Mouse (Mus musculus): ENCODE measurements around the gene Exd2. TPM values are rescaled to one million over a fixed set of nuclear protein-coding genes. Genes with fewer than 3 reads are reported as not detected.
"Not testable (repeated sequence)": the region's sequence is repeated elsewhere in the genome, so short reads cannot be mapped to it uniquely, and the experiment has no call there.

Exd2 gene
- polyA plus RNA-seq, 1 experiment from 2014 or later = 66.4 TPM

DNA sequence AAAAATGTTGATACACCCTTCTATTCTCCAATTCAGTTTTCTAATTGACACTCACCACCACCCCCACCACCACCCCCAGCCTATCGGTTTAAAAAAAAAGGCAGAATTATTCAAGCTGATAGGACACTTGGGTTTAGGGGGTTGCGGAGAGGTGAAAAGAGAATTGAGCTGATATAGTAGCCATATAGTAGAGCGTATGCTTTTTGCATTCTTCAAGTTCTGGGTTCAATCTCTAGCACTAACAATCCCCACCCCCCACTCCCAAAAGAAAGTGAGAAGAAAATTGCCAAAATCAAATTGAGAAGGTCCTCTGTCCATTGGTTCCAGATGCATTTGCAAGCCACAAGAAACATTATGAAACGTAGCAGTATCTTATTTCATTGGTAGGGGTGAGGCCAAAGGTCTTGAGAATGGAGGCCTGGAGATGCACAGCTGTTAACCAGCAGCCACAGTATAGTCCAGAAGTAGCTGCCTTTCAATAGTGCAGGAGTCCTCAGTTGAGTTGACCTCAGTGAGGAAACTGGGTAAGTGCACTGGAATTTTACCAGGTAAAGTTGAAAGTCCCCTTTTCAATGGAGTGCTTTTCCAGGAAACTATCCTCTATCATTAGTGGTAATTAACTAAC lies 25.7 kb upstream of the Exd2 start:
- ATAC-seq = peak; percentile 17; the same call in 1 of the 2 replicates
- no peaks in the 10 kb centered on the region for H3K27me3 ChIP-seq (ENCODE audit: control insufficient read depth, insufficient read depth, low read depth, low read length)
- no peaks in the 10 kb centered on the region for H3K36me3 ChIP-seq (ENCODE audit: control insufficient read depth, insufficient read depth, low read length)
- H3K9ac ChIP-seq (ENCODE audit: low read depth, low read length) = peak overlapping the region; percentile 95
- H3K9me3 ChIP-seq (replicated peaks; ENCODE audit: control insufficient read depth, low read length, poor library complexity, severe bottlenecking) = no peaks in the 10 kb centered on the region
- H3K4me2 ChIP-seq (ENCODE audit: low read length) = peak overlapping the region; percentile 63
- H3K27ac ChIP-seq (ENCODE audit: low read length) = peak overlapping the region; percentile 97
- 29% methylated on average over 4 of the region's 4 CpGs for WGBS
- peaks cover 22% of the 10 kb centered on the region for H3K4me1 ChIP-seq (ENCODE audit: control insufficient read depth, insufficient read depth, low read length)
- peak overlapping the region; percentile 97 for H3K4me3 ChIP-seq (ENCODE audit: low read depth, low read length)

DNA sequence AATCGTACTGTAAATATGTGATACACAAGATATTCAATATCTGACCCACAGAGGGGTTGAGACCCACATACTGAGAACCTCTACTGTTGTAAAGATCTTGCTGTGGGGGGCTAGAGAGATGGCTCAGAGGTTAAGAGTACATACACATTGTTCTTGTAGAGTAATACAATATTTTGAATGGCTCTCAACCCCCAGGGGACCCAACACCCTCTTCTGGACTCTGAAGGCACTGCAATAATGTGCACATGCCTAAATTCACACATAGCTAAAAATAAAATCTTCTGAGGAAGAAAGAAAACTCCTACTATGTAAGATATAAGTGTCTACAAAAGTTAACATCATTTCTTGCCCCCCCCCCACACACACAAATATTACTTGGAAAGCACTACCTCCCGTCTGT lies 21.9 kb upstream of the Exd2 start:
- 73% methylated on average over 2 of the region's 2 CpGs for WGBS
- H3K4me3 ChIP-seq (ENCODE audit: low read depth, low read length) = no peak overlapping the region
- no peaks in the 10 kb centered on the region for H3K4me1 ChIP-seq (ENCODE audit: control insufficient read depth, insufficient read depth, low read length)
- no peak overlapping the region for H3K4me2 ChIP-seq (ENCODE audit: low read length)
- no peak overlapping the region for H3K27ac ChIP-seq (ENCODE audit: low read length)
- no peaks in the 10 kb centered on the region for H3K9me3 ChIP-seq (replicated peaks; ENCODE audit: control insufficient read depth, low read length, poor library complexity, severe bottlenecking)
- no peaks in the 10 kb centered on the region for H3K27me3 ChIP-seq (ENCODE audit: control insufficient read depth, insufficient read depth, low read depth, low read length)
- no peaks in the 10 kb centered on the region for H3K36me3 ChIP-seq (ENCODE audit: control insufficient read depth, insufficient read depth, low read length)
- H3K9ac ChIP-seq (ENCODE audit: low read depth, low read length) = no peak overlapping the region
- no peak for ATAC-seq

GRCm38 (mm10) chr12:80444525-80445109 lies 18.3 kb upstream of the Exd2 start:
- H3K4me1 ChIP-seq (ENCODE audit: control insufficient read depth, insufficient read depth, low read length) = no peaks in the 10 kb centered on the region
- no peak for ATAC-seq
- WGBS = 83% methylated on average over 9 of the region's 9 CpGs

GRCm38 (mm10) chr12:80453506-80453905 lies 9.4 kb upstream of the Exd2 start:
- H3K4me2 ChIP-seq (ENCODE audit: low read length) = no peak overlapping the region
- no peak overlapping the region for H3K4me3 ChIP-seq (ENCODE audit: low read depth, low read length)
- ATAC-seq = no peak
- H3K27ac ChIP-seq (ENCODE audit: low read length) = no peak overlapping the region
- no peaks in the 10 kb centered on the region for H3K4me1 ChIP-seq (ENCODE audit: control insufficient read depth, insufficient read depth, low read length)
- no peaks in the 10 kb centered on the region for H3K27me3 ChIP-seq (ENCODE audit: control insufficient read depth, insufficient read depth, low read depth, low read length)
- H3K9me3 ChIP-seq (replicated peaks; ENCODE audit: control insufficient read depth, low read length, poor library complexity, severe bottlenecking) = no peaks in the 10 kb centered on the region
- H3K36me3 ChIP-seq (ENCODE audit: control insufficient read depth, insufficient read depth, low read length) = no peaks in the 10 kb centered on the region
- H3K9ac ChIP-seq (ENCODE audit: low read depth, low read length) = no peak overlapping the region
- WGBS = 87% methylated on average over 1 of the region's 1 CpGs

More at GRCm38 (mm10) chr12:80444525-80445109, 18.3 kb upstream of the Exd2 start:
- H3K4me2 ChIP-seq (ENCODE audit: low read length) = no peak overlapping the region
- no peaks in the 10 kb centered on the region for H3K9me3 ChIP-seq (replicated peaks; ENCODE audit: control insufficient read depth, low read length, poor library complexity, severe bottlenecking)
- no peaks in the 10 kb centered on the region for H3K36me3 ChIP-seq (ENCODE audit: control insufficient read depth, insufficient read depth, low read length)
- H3K27me3 ChIP-seq (ENCODE audit: control insufficient read depth, insufficient read depth, low read depth, low read length) = no peaks in the 10 kb centered on the region
- no peak overlapping the region for H3K4me3 ChIP-seq (ENCODE audit: low read depth, low read length)
- no peak overlapping the region for H3K27ac ChIP-seq (ENCODE audit: low read length)
- no peak overlapping the region for H3K9ac ChIP-seq (ENCODE audit: low read depth, low read length)

GRCm38 (mm10) chr12:80458033-80458432 lies 4.9 kb upstream of the Exd2 start:
- no peaks in the 10 kb centered on the region for H3K9me3 ChIP-seq (replicated peaks; ENCODE audit: control insufficient read depth, low read length, poor library complexity, severe bottlenecking)
- H3K9ac ChIP-seq (ENCODE audit: low read depth, low read length) = no peak overlapping the region
- no peaks in the 10 kb centered on the region for H3K36me3 ChIP-seq (ENCODE audit: control insufficient read depth, insufficient read depth, low read length)
- H3K4me3 ChIP-seq (ENCODE audit: low read depth, low read length) = no peak overlapping the region
- no peaks in the 10 kb centered on the region for H3K27me3 ChIP-seq (ENCODE audit: control insufficient read depth, insufficient read depth, low read depth, low read length)
- H3K27ac ChIP-seq (ENCODE audit: low read length) = no peak overlapping the region
- no peak overlapping the region for H3K4me2 ChIP-seq (ENCODE audit: low read length)
- ATAC-seq = no peak
- no peaks in the 10 kb centered on the region for H3K4me1 ChIP-seq (ENCODE audit: control insufficient read depth, insufficient read depth, low read length)
- WGBS = 70% methylated on average over 5 of the region's 5 CpGs

DNA sequence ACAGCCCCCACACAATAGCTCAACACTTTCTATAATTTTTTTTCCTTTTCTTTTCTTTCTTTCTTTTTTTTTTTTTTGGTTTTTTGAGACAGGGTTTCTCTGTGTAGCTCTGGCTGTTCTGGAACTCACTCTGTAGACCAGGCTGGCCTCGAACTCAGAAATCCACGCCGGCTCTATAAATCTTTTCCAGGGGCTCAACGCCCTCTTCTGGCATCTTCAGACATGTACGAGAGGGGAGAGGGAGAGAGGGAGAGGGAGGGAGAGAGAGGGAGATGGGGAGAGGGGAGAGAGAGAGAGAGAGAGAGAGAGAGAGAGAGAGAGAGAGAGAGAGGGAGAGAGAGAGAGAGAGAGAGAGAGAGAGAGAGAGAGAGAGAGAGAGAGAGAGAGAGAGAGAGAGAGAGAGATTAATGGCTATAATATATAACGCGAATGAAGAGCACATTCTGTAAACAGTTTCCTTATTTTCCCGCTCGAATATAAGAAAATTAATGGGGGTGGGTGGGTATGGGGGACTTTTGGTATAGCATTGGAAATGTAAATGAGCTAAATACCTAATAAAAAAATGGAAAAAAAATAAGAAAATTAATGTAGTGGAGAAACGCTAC lies 501 bp upstream of the Exd2 start:
- H3K9me3 ChIP-seq (replicated peaks; ENCODE audit: control insufficient read depth, low read length, poor library complexity, severe bottlenecking); H3K27me3 ChIP-seq (ENCODE audit: control insufficient read depth, insufficient read depth, low read depth, low read length); H3K4me1 ChIP-seq (ENCODE audit: control insufficient read depth, insufficient read depth, low read length); H3K9ac ChIP-seq (ENCODE audit: low read depth, low read length); H3K36me3 ChIP-seq (ENCODE audit: control insufficient read depth, insufficient read depth, low read length): not testable (repeated sequence)
- 14% methylated on average over 10 of the region's 10 CpGs for WGBS
- H3K27ac ChIP-seq (ENCODE audit: low read length) = peak overlapping the region; percentile 82
- H3K4me3 ChIP-seq (ENCODE audit: low read depth, low read length) = peak overlapping the region; percentile 93
- ATAC-seq = 0 out of 2 replicates have a peak, but pooled peaks have one; percentile 25
- peak overlapping the region; percentile 94 for H3K4me2 ChIP-seq (ENCODE audit: low read length)

GRCm38 (mm10) chr12:80463666-80464269 lies 873 bp downstream of the Exd2 start:
- Histone ChIP-seq H3K9ac (ENCODE audit: low read depth, low read length) (peak overlapping the region; percentile 88), H3K4me3 (ENCODE audit: low read depth, low read length) (peak overlapping the region; percentile 93), H3K9me3 (replicated peaks; ENCODE audit: control insufficient read depth, low read length, poor library complexity, severe bottlenecking) (no peaks in the 10 kb centered on the region), H3K36me3 (ENCODE audit: control insufficient read depth, insufficient read depth, low read length) (no peaks in the 10 kb centered on the region), H3K27ac (ENCODE audit: low read length) (peak overlapping the region; percentile 82), H3K27me3 (ENCODE audit: control insufficient read depth, insufficient read depth, low read depth, low read length) (no peaks in the 10 kb centered on the region), H3K4me2 (ENCODE audit: low read length) (peak overlapping the region; percentile 94), H3K4me1 (ENCODE audit: control insufficient read depth, insufficient read depth, low read length) (peaks cover 5% of the 10 kb centered on the region)
- ATAC-seq = no peak
- 6% methylated on average over 17 of the region's 17 CpGs for WGBS

DNA sequence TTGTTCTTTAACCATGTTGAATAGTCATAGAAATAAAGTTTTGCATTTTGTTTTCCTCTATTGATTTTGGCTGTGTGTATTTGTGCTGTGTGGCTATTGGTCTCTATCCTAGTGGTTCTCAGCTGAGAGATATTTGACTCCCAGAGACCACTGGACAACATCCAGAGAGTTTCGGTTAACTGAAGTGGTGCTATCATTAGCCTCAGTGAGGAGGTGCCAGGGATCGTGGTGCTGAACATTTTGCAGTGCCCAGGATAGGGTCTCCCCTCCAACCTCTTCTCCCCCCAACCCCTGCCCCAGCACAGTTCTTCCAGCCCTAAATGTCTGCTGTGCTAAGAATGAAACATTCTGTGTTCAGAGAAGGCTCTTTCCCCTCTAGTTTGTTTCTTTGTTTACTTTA lies 7.3 kb downstream of the Exd2 start:
- Histone ChIP-seq H3K9me3 (replicated peaks; ENCODE audit: control insufficient read depth, low read length, poor library complexity, severe bottlenecking) (no peaks in the 10 kb centered on the region), H3K36me3 (ENCODE audit: control insufficient read depth, insufficient read depth, low read length) (no peaks in the 10 kb centered on the region), H3K9ac (ENCODE audit: low read depth, low read length) (no peak overlapping the region), H3K4me2 (ENCODE audit: low read length) (no peak overlapping the region), H3K27ac (ENCODE audit: low read length) (no peak overlapping the region), H3K4me1 (ENCODE audit: control insufficient read depth, insufficient read depth, low read length) (no peaks in the 10 kb centered on the region), H3K4me3 (ENCODE audit: low read depth, low read length) (no peak overlapping the region), H3K27me3 (ENCODE audit: control insufficient read depth, insufficient read depth, low read depth, low read length) (no peaks in the 10 kb centered on the region)
- 90% methylated on average over 2 of the region's 2 CpGs for WGBS
- no peak for ATAC-seq

DNA sequence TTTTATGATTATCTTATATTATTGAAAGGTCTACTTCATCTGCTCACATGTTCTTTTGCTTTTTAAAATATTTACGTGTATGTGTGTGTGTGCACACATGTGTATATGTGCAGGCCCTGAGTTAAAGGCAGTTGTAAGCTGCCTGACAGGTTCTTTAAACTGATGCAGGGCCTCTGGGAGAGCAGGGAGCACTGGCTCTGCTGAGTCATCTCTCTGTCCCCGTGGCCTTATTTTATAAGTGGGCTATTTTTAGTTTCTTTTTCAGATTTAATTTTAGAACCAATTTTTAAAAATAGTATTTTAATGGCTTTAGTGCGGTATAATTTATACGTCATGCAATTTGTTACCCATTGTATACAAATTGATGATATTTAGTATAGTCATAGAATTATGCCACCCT lies 9.0 kb downstream of the Exd2 start:
- Histone ChIP-seq H3K27me3 (ENCODE audit: control insufficient read depth, insufficient read depth, low read depth, low read length) (no peaks in the 10 kb centered on the region), H3K9me3 (replicated peaks; ENCODE audit: control insufficient read depth, low read length, poor library complexity, severe bottlenecking) (no peaks in the 10 kb centered on the region), H3K9ac (ENCODE audit: low read depth, low read length) (no peak overlapping the region), H3K4me1 (ENCODE audit: control insufficient read depth, insufficient read depth, low read length) (no peaks in the 10 kb centered on the region), H3K27ac (ENCODE audit: low read length) (no peak overlapping the region), H3K36me3 (ENCODE audit: control insufficient read depth, insufficient read depth, low read length) (no peaks in the 10 kb centered on the region), H3K4me2 (ENCODE audit: low read length) (no peak overlapping the region), H3K4me3 (ENCODE audit: low read depth, low read length) (no peak overlapping the region)
- WGBS = 88% methylated on average over 4 of the region's 4 CpGs
- no peak for ATAC-seq
